Mouse (Mus musculus): ENCODE results near the gene Plekhj1. TPM values are rescaled to one million over a fixed set of nuclear protein-coding genes. Genes with fewer than 3 reads are reported as not detected.
A peak's percentile ranks its signal among the peaks of the same experiment; 100 is the strongest.

Plekhj1 gene
- polyA plus RNA-seq, 1 experiment from 2014 or later = 133 TPM

GRCm38 (mm10) chr10:80808985-80809632 is 10.7 kb upstream of the Plekhj1 start:
- Histone ChIP-seq H3K27ac (replicated peaks) (no peak overlapping the region), H3K9me3 (no peaks in the 10 kb centered on the region), H3K27me3 (peaks cover 28% of the 10 kb centered on the region), H3K36me3 (peaks cover 10% of the 10 kb centered on the region), H3K9ac (peak overlapping the region; percentile 25; the same call in 1 of the 2 replicates), H3K4me1 (replicated peaks) (peaks cover 42% of the 10 kb centered on the region), H3K4me3 (peak overlapping the region; percentile 19; the same call in 1 of the 2 replicates), H3K4me2 (peak overlapping the region; percentile 92)
- no peak for ATAC-seq (ENCODE audit: low FRiP score, low read depth)
- WGBS = 7% methylated on average over 18 of the region's 18 CpGs

- 19% methylated on average over 40 of the region's 40 CpGs for WGBS
- Histone ChIP-seq H3K4me2 (peak overlapping the region; percentile 92), H3K36me3 (peaks cover 16% of the 10 kb centered on the region), H3K4me3 (peak overlapping the region; percentile 19; the same call in 1 of the 2 replicates), H3K4me1 (replicated peaks) (peaks cover 42% of the 10 kb centered on the region), H3K9me3 (no peaks in the 10 kb centered on the region), H3K9ac (peak overlapping the region; percentile 25; the same call in 1 of the 2 replicates), H3K27me3 (peaks cover 28% of the 10 kb centered on the region), H3K27ac (replicated peaks) (no peak overlapping the region)
- ATAC-seq (ENCODE audit: low FRiP score, low read depth) = no peak
Observed at GRCm38 (mm10) chr10:80808099-80808984, 9.9 kb upstream of the Plekhj1 start.

GRCm38 (mm10) chr10:80807057-80807627 is 8.7 kb upstream of the Plekhj1 start:
- WGBS = 1% methylated on average over 58 of the region's 58 CpGs
- peak overlapping the region; percentile 87 for H3K27ac ChIP-seq (replicated peaks)
- peaks cover 26% of the 10 kb centered on the region for H3K36me3 ChIP-seq
- peak; percentile 85 for ATAC-seq (ENCODE audit: low FRiP score, low read depth)
- H3K4me2 ChIP-seq = peak overlapping the region; percentile 92
- H3K9ac ChIP-seq = peak overlapping the region; percentile 59
- peaks cover 42% of the 10 kb centered on the region for H3K4me1 ChIP-seq (replicated peaks)
- peak overlapping the region; percentile 46 for H3K4me3 ChIP-seq
- no peaks in the 10 kb centered on the region for H3K9me3 ChIP-seq
- peaks cover 28% of the 10 kb centered on the region for H3K27me3 ChIP-seq

GRCm38 (mm10) chr10:80806341-80807056 is 8.1 kb upstream of the Plekhj1 start:
- Histone ChIP-seq H3K4me1 (replicated peaks) (peaks cover 42% of the 10 kb centered on the region), H3K4me3 (peak overlapping the region; percentile 46), H3K9ac (peak overlapping the region; percentile 59), H3K9me3 (no peaks in the 10 kb centered on the region), H3K27ac (replicated peaks) (peak overlapping the region; percentile 87), H3K36me3 (peaks cover 33% of the 10 kb centered on the region), H3K4me2 (peak overlapping the region; percentile 92), H3K27me3 (peaks cover 28% of the 10 kb centered on the region)
- 37% methylated on average over 34 of the region's 34 CpGs for WGBS
- ATAC-seq (ENCODE audit: low FRiP score, low read depth) = peak; percentile 6; the same call in 1 of the 2 replicates

GRCm38 (mm10) chr10:80805925-80806324 is 7.5 kb upstream of the Plekhj1 start:
- Histone ChIP-seq H3K4me3 (no peak overlapping the region), H3K4me2 (no peak overlapping the region), H3K36me3 (peaks cover 37% of the 10 kb centered on the region), H3K27ac (replicated peaks) (no peak overlapping the region), H3K9me3 (no peaks in the 10 kb centered on the region), H3K9ac (0 out of 2 replicates have a peak overlapping the region, but pooled peaks have one; percentile 59), H3K4me1 (replicated peaks) (peaks cover 42% of the 10 kb centered on the region), H3K27me3 (peaks cover 26% of the 10 kb centered on the region)
- peak; percentile 7; the same call in 1 of the 2 replicates for ATAC-seq (ENCODE audit: low FRiP score, low read depth)
- WGBS = 15% methylated on average over 3 of the region's 3 CpGs

- Histone ChIP-seq H3K27me3 (peaks cover 20% of the 10 kb centered on the region), H3K4me2 (no peak overlapping the region), H3K9me3 (no peaks in the 10 kb centered on the region), H3K27ac (replicated peaks) (no peak overlapping the region), H3K4me3 (no peak overlapping the region), H3K4me1 (replicated peaks) (peaks cover 44% of the 10 kb centered on the region), H3K36me3 (peaks cover 37% of the 10 kb centered on the region), H3K9ac (no peak overlapping the region)
- no peak for ATAC-seq (ENCODE audit: low FRiP score, low read depth)
- WGBS = 82% methylated on average over 5 of the region's 5 CpGs
Observed at GRCm38 (mm10) chr10:80805322-80805721, 6.9 kb upstream of the Plekhj1 start.

GRCm38 (mm10) chr10:80804916-80805315 is 6.5 kb upstream of the Plekhj1 start, which contains the start of gene Amh:
Gene Amh, plus strand, starts transcription at chr10:80805243.
- ATAC-seq (ENCODE audit: low FRiP score, low read depth) = no peak
- Histone ChIP-seq H3K27ac (replicated peaks) (no peak within 1 kb of the TSS), H3K27me3 (peaks cover 16% of the 10 kb centered on the region), H3K9ac (no peak within 1 kb of the TSS), H3K4me2 (no peak within 1 kb of the TSS), H3K36me3 (peaks cover 37% of the 10 kb centered on the region), H3K4me1 (replicated peaks) (peaks cover 44% of the 10 kb centered on the region), H3K4me3 (no peak within 1 kb of the TSS), H3K9me3 (no peaks in the 10 kb centered on the region)
- 79% methylated on average over 6 of the region's 6 CpGs for WGBS

GRCm38 (mm10) chr10:80804340-80804739 is 5.9 kb upstream of the Plekhj1 start:
- no peaks in the 10 kb centered on the region for H3K9me3 ChIP-seq
- whole genome bisulfite sequencing = 100% methylated on average over 2 of the region's 2 CpGs
- H3K9ac ChIP-seq = no peak overlapping the region
- ATAC-seq (ENCODE audit: low FRiP score, low read depth) = no peak
- peaks cover 37% of the 10 kb centered on the region for H3K36me3 ChIP-seq
- peaks cover 49% of the 10 kb centered on the region for H3K4me1 ChIP-seq (replicated peaks)
- no peak overlapping the region for H3K4me3 ChIP-seq
- H3K4me2 ChIP-seq = no peak overlapping the region
- H3K27me3 ChIP-seq = peaks cover 12% of the 10 kb centered on the region
- no peak overlapping the region for H3K27ac ChIP-seq (replicated peaks)

GRCm38 (mm10) chr10:80802996-80803395 is 4.6 kb upstream of the Plekhj1 start:
- 90% methylated on average over 3 of the region's 3 CpGs for WGBS
- H3K4me2 ChIP-seq = no peak overlapping the region
- H3K9me3 ChIP-seq = no peaks in the 10 kb centered on the region
- ATAC-seq (ENCODE audit: low FRiP score, low read depth) = no peak
- no peaks in the 10 kb centered on the region; the same call in 1 of the 2 replicates for H3K27me3 ChIP-seq
- H3K4me1 ChIP-seq (replicated peaks) = peaks cover 40% of the 10 kb centered on the region
- H3K9ac ChIP-seq = no peak overlapping the region
- no peak overlapping the region for H3K4me3 ChIP-seq
- H3K36me3 ChIP-seq = peaks cover 37% of the 10 kb centered on the region
- H3K27ac ChIP-seq (replicated peaks) = no peak overlapping the region

GRCm38 (mm10) chr10:80802204-80802912 is 3.9 kb upstream of the Plekhj1 start:
- H3K36me3 ChIP-seq = peaks cover 37% of the 10 kb centered on the region
- WGBS = 88% methylated on average over 10 of the region's 10 CpGs
- no peaks in the 10 kb centered on the region; the same call in 1 of the 2 replicates for H3K27me3 ChIP-seq
- no peak overlapping the region for H3K27ac ChIP-seq (replicated peaks)
- no peaks in the 10 kb centered on the region for H3K9me3 ChIP-seq
- no peak overlapping the region for H3K4me2 ChIP-seq
- no peak overlapping the region for H3K4me3 ChIP-seq
- H3K4me1 ChIP-seq (replicated peaks) = peaks cover 34% of the 10 kb centered on the region
- ATAC-seq (ENCODE audit: low FRiP score, low read depth) = no peak
- no peak overlapping the region for H3K9ac ChIP-seq
